Mouse (Mus musculus) common myeloid progenitor, adult 5-6 weeks (primary cell): Measurements from ENCODE around the gene Abcg1. TPM values are rescaled to one million over a fixed set of nuclear protein-coding genes. Genes with fewer than 3 reads are reported as not detected.

Experiments
- ATAC-seq: replicated peaks from 2 replicates; pipeline ENCODE4 v1.8.0; 2016; ENCODE audit warnings: low read depth, mild to moderate bottlenecking, moderate TSS enrichment, inconsistent platforms; ENCODE audit not compliant: poor library complexity, severe bottlenecking
- total RNA-seq: library from RNA; stranded (forward); fragments of 200-1000, 187-1606 nt; gene quantifications from 2 replicates; pipeline ENCODE4 v1.2.3, GENCODE M21; 2017

The Abcg1 gene
- 19.5 and 22.7 TPM in 2 replicates for total RNA-seq

DNA sequence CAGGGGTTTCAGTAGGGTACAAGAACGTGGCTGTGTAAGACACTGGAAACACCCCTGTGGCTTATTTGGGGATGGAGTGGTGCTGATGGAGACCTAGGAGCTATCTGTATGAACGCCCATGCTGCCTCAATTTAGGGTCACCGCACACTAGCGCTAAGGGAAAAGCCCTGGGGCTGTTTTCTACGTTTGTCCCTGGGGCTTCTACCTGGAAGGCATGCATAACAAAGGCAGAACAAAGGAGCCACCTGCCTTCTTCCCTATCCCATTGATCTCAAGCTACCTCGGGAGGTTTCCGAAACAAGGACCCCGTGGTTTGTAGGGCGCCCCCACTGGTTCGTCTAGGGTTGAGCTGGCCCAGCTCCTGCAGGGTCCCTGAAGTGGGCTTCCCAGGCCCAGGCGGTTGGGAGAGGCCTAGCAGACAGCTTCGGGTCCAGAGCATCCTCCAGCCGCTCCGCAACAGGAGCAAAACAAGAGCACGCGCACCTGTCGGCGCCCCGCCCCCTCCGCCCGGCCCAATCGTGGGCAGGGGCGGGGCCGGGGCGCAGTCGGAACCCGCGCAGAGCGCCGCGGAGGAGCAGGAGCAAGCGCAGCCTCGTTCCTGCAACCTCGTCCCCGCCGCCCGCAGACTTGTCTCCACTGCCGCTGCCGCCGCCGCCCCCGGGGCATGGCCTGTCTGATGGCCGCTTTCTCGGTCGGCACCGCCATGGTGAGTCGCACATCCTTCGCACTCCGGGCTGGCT lies at the start of gene Abcg1:
Gene Abcg1 (plus strand): TSS at position 525 of the 740 bp plus-strand sequence.
- ATAC-seq = peak; percentile 34

GRCm38 (mm10) chr17:31008416-31008815 lies 49.1 kb upstream of the Abcg1 start:
- ATAC-seq = no peak

- ATAC-seq = peak; percentile 88
Observed at GRCm38 (mm10) chr17:31011551-31012394, 45.7 kb upstream of the Abcg1 start.

DNA sequence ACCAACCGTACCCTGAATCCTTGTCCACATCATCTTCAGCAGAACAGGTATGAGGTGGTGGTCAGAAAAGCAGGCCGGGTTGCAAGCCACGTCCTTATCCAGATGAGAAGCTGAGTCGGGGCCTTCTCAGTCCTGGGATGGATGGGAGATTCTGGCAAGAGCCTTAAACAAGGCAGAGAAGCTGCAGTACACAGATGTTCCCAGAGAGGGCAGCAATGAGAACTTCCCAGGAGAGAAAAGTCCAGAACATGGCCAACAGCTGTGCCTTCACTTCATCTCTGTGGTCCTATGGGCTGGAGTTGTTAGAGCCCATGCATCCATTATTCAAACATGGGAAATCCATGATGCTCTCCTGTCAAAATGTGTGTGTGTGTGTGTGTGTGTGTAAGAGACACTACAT lies 39.2 kb upstream of the Abcg1 start:
- ATAC-seq = peak; percentile 77

DNA sequence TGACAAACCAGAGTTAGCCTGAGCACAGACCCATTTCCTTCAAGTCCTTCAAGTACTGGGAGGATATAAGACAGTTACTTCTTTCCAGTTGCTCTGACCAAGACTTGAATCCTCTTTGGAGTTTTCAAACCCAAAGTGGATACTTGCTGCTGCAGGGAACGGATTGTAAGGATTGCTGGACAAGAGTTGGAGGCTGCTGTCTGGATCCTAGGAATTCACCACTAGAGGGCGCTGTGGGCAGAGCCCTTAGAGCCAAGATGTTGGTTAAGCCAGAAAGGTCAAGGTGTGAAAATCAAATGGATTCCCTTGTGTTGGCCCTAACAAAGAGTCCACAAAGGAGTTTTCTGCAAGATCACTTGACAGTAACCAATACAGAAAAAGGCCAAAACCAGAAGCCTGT lies 38.0 kb upstream of the Abcg1 start:
- ATAC-seq = 0 out of 2 replicates have a peak, but pooled peaks have one; percentile 42

DNA sequence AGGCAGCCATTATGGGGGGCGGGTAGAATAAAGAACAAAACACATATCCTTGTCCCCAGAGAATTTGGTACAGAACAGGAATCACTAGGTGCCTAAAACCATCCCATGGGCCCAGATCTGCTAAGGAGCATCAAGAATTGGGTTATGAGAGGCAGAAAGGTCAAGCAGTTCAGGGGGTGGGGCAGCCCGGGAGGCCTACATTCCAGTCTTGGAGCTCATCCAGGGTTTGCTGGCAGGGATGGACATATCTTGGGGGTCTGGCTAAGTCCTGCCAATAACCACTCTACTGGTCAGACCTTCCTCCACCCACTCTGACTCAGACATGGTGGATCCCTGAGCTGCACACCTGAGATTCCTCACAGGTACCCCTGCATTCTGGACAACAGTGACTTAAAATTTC lies 37.4 kb upstream of the Abcg1 start:
- no peak for ATAC-seq

- no peak for ATAC-seq
Observed at GRCm38 (mm10) chr17:31021276-31021675, 36.2 kb upstream of the Abcg1 start.

DNA sequence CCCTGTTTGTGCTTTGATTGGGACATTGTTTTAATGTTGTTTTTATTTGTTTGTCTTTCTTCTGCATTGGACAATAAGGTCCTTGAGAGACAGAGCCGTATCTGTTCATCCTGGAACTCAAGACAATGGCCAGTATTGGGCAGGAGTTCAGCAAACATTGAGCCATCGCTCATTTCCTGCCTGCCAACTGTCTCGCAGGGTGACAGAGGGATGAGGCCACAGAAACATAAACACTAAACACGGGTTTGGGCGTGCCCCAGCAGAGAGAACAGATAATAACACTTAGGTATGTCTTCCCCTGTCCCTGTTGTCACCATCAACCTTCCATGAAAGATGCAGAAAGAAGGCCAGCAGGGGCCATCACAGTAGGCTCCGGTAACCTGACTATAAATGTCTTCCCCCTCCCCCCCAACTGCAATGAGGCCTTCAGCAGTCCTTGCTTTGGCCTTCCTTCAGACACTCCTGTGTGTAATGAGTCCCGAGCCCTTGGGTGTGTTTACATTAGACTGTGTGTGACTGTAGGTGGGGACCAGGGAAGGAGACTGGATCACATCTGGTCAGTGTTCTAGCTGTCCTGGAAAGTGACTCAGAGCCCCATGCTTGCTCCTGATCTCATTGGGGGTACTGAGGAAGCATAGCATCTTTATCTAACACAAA lies 33.2 kb upstream of the Abcg1 start:
- no peak for ATAC-seq

DNA sequence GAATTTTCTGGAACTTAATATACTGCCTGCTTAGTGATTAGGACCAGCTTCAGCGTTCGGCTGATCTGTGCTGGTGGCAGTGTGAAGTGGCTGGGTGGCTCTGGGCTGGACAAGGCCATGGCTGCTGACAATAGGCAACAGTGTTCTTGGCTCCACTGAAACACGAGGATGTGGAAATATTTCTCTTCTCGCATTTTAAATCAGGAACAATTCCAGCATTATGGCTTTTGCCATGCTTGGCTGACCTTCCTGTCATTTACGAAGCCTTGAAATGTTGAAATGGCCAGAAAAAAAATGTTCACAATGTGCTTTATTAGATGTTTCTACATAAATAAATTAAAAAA lies 32.7 kb upstream of the Abcg1 start:
- no peak for ATAC-seq

- ATAC-seq = no peak
Observed at GRCm38 (mm10) chr17:31026986-31027385, 30.5 kb upstream of the Abcg1 start.

- ATAC-seq = no peak
Observed at GRCm38 (mm10) chr17:31027723-31028122, 29.8 kb upstream of the Abcg1 start.

GRCm38 (mm10) chr17:31028821-31029370 lies 28.6 kb upstream of the Abcg1 start:
- no peak for ATAC-seq

- ATAC-seq = no peak
Observed at GRCm38 (mm10) chr17:31029407-31029806, 28.1 kb upstream of the Abcg1 start.

GRCm38 (mm10) chr17:31032341-31032740 lies 25.1 kb upstream of the Abcg1 start:
- ATAC-seq = no peak

DNA sequence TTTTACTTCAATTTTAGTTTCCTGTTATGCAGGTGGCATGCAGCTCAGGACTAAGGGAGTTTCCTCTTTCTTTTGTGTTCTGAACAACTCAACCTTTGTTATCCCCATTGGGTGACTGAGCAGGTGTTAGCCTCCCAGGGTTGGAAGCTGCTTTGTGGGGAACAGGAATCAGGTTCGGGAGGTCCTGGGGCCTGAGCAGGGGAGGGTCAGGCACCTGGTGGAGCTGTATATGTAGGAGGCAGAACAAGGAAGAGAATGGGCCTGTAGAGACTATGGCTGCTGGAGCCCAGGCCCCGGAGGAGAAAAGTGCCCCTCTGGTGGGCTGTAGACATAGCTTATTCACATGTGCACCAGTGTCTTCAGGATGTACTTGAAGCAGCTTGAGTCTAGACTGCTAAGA lies 24.2 kb upstream of the Abcg1 start:
- ATAC-seq = no peak

DNA sequence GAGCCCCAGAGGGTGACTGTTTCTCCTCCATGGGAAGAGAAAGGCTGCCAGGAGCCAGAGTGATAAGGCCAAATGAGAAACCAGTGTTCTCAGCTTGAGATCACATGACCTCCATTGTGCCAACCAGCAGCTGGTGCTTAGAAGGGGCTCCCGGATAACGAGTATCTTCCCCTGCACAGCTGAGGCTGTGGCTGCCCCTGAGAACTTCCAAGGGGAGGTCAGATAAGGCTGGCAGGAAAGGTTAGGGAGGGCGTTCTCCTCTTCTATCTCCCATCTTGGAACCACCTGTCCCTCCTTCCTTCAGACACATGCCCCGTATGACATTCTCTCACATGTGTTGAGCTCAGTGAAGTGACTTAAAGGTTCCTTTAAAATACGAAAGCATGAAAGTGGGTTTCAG lies 23.3 kb upstream of the Abcg1 start:
- peak; percentile 70 for ATAC-seq

DNA sequence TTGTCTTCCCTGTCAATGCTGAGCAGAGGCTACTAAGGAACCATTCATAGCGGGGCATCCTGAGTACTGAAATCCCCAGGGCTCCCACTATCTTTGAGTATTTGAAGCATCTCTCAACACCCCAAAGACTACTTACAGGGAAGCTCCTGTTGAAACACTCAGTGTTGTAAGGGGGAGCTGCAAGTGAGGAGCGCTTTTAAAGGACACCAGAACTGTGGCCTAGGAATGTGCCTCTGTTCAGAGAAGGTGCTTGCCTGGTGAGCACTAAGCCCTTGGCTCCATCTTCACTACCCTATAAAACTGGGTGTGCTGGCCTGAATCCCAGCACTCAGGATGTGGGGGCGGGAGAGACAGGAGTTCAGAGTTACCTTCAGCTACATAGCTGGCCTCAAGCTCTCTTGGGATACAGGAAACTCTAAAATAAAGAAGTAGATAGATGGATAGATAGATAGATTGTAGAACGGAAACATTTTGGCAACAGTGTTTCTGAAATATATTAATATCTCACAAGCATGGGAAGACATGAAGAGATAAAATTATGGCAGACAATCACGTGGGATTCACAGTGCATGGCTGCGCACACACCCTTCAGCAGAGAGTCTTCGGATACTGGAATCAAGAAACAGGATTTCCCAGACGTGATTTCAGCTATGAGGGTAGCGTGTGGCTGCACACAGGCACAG lies 22.7 kb upstream of the Abcg1 start:
- no peak for ATAC-seq

DNA sequence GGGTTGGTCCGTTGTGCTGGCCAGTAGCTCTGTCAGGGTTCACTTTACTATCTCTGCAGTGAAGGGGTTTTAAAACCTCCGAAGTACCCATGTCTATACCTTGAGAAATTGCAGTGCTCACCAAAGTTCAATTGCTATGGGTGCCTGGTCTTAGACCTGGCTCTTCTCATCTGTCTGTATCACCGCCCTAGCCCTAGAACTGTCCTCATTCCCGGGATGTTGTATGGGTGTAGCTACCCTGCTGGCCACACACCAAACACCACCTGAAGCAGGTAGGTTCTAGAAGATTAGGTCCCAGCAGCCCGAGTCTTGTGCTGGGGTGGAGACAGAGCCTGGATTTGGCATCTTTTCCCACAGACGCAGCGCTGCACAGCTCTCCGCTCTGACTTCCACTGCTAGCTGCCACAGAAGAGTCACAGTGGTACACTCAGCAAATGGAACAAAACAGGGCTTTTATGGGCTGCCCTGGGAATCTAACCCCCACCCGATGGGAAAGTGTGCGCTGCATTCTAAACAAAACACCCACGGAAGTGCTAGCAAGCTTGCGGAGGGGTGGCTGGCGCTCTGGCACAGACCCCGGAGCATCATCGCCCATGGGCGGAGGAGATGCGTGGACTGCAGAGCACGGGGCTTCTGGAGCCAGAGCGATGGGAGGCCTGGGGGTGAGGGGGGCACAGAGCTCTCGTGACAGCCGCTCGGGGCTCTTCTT lies 21.2 kb upstream of the Abcg1 start:
- no peak for ATAC-seq

DNA sequence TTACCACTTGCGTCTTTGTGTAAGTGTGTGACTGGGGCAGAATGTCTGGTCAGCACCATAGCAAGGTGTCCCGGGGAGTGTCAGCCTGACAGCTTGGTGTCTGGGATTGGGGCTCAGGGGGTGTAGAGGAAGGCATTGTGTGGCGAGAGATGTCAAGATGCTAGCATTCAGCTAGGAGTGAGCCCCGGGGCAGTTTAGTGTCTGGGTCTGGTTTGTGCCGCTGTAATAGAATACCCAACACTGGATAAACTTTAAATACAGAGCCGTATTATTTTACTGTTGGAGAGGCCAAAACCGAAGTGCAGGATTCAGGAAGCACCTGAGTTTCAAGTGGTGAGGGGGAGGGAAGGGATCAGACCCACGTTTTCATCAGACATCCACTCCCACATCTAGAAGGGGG lies 20.1 kb upstream of the Abcg1 start:
- no peak for ATAC-seq
